Mouse (Mus musculus) spleen, adult 18-20 months (tissue): ENCODE measurements around the gene Pitpna.

Experiments
- DNase-seq, 2 experiments: peaks; one replicate each; pipeline ENCODE4 v3.0.0; 2022; ENCODE audit warnings: mixed read lengths in 2 of 2

Pitpna gene

GRCm38 (mm10) chr11:75660941-75661800 lies 73.3 kb downstream of the Pitpna start:
- DNase-seq: no peak

GRCm38 (mm10) chr11:75662131-75662530 lies 74.2 kb downstream of the Pitpna start:
- DNase-seq: no peak

GRCm38 (mm10) chr11:75666296-75666695 lies 78.4 kb downstream of the Pitpna start:
- DNase-seq: no peak

- no peak for DNase-seq
These were observed 80.7 kb downstream of the Pitpna start for GRCm38 (mm10) chr11:75668621-75669020.

DNA sequence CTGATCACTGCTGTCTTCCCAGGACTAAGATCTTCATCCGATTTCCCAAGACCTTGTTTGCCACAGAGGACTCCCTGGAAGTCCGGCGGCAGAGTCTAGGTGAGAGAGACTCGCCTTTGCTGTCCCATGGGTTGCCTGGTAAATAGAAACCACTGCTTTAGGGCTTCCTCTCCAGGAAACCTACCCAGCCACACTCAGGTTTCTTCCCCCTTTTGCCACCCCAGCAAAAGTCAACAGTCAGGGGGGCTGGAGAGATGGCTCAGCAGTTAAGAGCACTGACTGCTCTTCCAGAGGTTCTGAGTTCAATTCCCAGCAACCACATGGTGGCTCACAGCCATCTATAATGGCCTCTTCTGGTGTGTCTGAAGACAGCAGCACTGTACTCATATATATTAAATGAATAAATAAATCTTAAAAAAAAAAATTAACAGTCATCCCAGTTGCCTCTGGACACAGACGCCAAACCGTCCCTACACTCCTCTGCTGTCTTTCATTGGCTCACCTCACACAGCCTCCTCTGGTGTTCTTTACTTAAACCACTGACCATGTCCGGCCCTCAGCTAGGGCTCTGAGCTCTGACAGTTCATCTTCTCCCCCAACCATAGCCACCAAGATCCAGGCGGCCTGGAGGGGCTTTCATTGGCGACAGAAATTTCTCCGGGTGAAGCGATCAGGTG lies 81.4 kb downstream of the Pitpna start:
- DNase-seq: no peak

- DNase-seq: no peak
These were observed 81.9 kb downstream of the Pitpna start for GRCm38 (mm10) chr11:75669853-75670200.

DNA sequence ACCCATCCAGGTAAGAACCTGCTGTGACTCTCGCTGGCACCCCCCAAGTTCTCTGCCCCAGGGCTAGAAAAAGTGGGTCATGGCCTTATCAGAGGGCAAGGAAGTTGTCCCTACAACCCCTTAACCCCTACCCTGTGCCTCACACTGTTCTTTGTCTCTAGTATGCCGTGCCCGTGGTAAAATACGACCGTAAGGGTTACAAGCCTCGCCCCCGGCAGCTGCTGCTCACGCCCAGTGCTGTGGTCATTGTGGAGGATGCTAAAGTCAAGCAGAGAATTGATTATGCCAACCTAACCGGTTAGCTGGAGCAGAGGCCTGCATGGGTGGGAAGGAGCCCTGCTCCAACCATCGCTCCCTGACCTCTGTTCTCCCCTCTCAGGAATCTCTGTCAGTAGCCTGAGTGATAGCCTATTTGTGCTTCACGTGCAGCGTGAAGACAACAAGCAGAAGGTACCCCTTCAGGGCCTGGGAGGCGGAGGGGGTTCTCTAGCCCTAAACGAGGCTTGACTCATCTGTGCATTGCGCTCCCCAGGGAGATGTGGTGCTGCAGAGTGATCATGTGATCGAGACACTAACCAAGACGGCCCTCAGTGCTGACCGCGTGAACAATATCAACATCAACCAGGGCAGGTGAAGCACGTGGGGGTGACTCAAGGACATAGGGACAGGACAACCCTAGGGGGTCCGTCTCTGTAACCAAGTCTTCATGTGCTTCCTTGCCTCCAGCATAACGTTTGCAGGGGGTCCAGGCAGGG lies 83.7 kb downstream of the Pitpna start:
- no peak for DNase-seq

GRCm38 (mm10) chr11:75673411-75673810 lies 85.5 kb downstream of the Pitpna start:
- no peak for DNase-seq

- DNase-seq: no peak
These were observed 87.0 kb downstream of the Pitpna start for GRCm38 (mm10) chr11:75674875-75675274.

DNA sequence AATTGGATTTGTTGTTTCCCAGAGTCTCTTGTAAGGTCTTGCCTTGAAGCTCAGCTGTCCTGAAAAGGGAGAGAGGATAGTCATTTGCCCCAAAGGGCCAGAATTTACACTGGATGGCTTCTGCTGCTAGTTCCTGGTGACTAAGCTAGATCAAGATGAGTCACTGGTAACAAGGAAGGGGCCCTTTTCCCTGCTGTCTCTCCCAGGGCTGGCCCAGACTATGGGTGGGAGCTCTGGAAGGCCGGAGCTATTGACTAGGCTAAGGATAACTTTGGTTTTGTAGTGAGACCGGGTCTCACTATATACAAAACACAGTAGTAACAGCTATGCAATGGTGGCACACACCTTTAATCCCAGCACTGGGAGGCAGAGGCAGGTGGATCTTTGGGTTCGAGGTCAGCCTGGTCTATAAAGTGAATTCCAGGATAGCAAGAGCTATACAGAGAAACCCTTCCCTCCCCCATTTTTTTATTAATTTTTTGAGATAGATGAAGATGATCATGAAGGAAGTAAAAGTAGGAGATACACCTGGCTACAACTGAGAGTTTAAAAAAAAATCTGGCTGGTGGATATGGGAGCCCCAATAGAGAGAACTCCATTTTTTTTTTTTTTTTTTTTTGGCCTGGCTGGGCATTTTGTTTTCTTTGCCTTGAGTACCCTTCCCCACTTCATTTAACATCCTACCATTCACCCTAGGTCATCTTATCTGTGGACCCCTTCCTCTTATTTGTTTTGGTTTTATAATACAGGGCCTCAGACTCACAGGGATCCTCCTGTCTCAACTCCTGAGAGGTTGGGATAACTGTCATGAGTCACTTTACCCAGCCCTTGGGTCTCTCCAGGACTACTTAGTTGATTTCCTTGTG lies 90.2 kb downstream of the Pitpna start:
- no peak for DNase-seq
